Mouse (Mus musculus) intestine, embryonic 14.5 days (tissue): Measurements from ENCODE around the gene Mettl14. TPM values are rescaled to one million over a fixed set of nuclear protein-coding genes. Genes with fewer than 3 reads are reported as not detected.
A peak's percentile ranks its signal among the peaks of the same experiment; 100 is the strongest.

Source experiments
- ATAC-seq: fragments of 200-750 bp; cut with Nextera tagmentation; replicated peaks from 2 replicates; pipeline ENCODE4 v1.8.0; 2017; ENCODE audit warnings: low read depth, moderate number of reproducible peaks, moderate TSS enrichment, moderate library complexity; ENCODE audit not compliant: low FRiP score, low TSS enrichment
- DNase-seq: peaks from one replicate; pipeline ENCODE4 v3.0.0-alpha.2; 2018; ENCODE audit warnings: low spot score
- H3K27ac ChIP-seq: fragments of 300-500 bp; sonication (generic); 2 replicates; pipeline ENCODE4 v1.5.1; 2014; ENCODE audit warnings: low read depth, mild to moderate bottlenecking, control low read depth
- H3K27me3 ChIP-seq: fragments of 300-500 bp; sonication (generic); replicated peaks from 2 replicates; pipeline ENCODE4 v1.6.1; 2014; ENCODE audit warnings: low read length, control low read depth; ENCODE audit not compliant: control insufficient read depth, insufficient read depth
- H3K36me3 ChIP-seq: fragments of 300-500 bp; sonication (generic); 2 replicates; pipeline ENCODE4 v1.6.1; 2014; ENCODE audit warnings: low read length, control low read depth; ENCODE audit not compliant: control insufficient read depth, insufficient read depth
- H3K4me1 ChIP-seq: fragments of 300-500 bp; sonication (generic); replicated peaks from 2 replicates; pipeline ENCODE4 v1.6.1; 2014; ENCODE audit warnings: low read length, control low read depth, mixed read lengths; ENCODE audit not compliant: control insufficient read depth, insufficient read depth
- H3K4me2 ChIP-seq: fragments of 300-500 bp; sonication (generic); 2 replicates; pipeline ENCODE4 v1.6.1; 2014; ENCODE audit warnings: low read length
- H3K4me3 ChIP-seq: fragments of 300-500 bp; sonication (generic); 2 replicates; pipeline ENCODE4 v1.5.1; 2014; ENCODE audit warnings: low read depth, low read length, control low read depth, mixed read lengths
- H3K9ac ChIP-seq: fragments of 300-500 bp; sonication (generic); 2 replicates; pipeline ENCODE4 v1.6.1; 2014; ENCODE audit warnings: mild to moderate bottlenecking, low read length
- H3K9me3 ChIP-seq: fragments of 300-500 bp; sonication (generic); 2 replicates; pipeline ENCODE4 v1.6.1; 2016; ENCODE audit warnings: low read length, control low read depth; ENCODE audit not compliant: control insufficient read depth
- WGBS: fragments of 180-500 bp; shearing (Covaris S2); extraction: QIAGEN DNeasy Blood & Tissue Kit; methylation state at CpG from one replicate; pipeline ENCODE4 v1.1.7; 2014; 5-methylcytosine and 5-hydroxymethylcytosine counted together
- polyA plus RNA-seq: library from polyadenylated mRNA; unstranded; fragments of >200 nt; fragmentation: Nextera tagmentation; extraction: Ambion mirVana; gene quantifications from 2 replicates; pipeline ENCODE4 v1.2.1, GENCODE M21; 2014

Mettl14 gene
- polyA plus RNA-seq, 1 experiment from 2014 or later, result 20.6 TPM

- H3K4me3 ChIP-seq, result no peak overlapping the region
- ATAC-seq, result no peak
Observed at GRCm38 (mm10) chr3:123351519-123351918, 34.4 kb downstream of the Mettl14 start.

GRCm38 (mm10) chr3:123350602-123351001 is 35.3 kb downstream of the Mettl14 start:
- H3K9ac ChIP-seq, result no peak overlapping the region
- peaks cover 69% of the 10 kb centered on the region for H3K36me3 ChIP-seq
- 78% methylated on average over 8 of the region's 8 CpGs for WGBS
- H3K27me3 ChIP-seq, result no peaks in the 10 kb centered on the region
- H3K4me3 ChIP-seq, result no peak overlapping the region
- ATAC-seq (no peak), DNase-seq (no peak)
- no peaks in the 10 kb centered on the region for H3K4me1 ChIP-seq
- 0 out of 2 replicates have a peak, but pooled peaks cover 3% of the 10 kb centered on the region for H3K9me3 ChIP-seq
- H3K4me2 ChIP-seq, result no peak overlapping the region
- H3K27ac ChIP-seq, result no peak overlapping the region

More at GRCm38 (mm10) chr3:123351519-123351918, 34.4 kb downstream of the Mettl14 start:
- Histone ChIP-seq H3K4me2 (no peak overlapping the region), H3K27ac (no peak overlapping the region), H3K36me3 (peaks cover 72% of the 10 kb centered on the region), H3K9ac (no peak overlapping the region), H3K27me3 (no peaks in the 10 kb centered on the region), H3K4me1 (no peaks in the 10 kb centered on the region), H3K9me3 (0 out of 2 replicates have a peak, but pooled peaks cover 1% of the 10 kb centered on the region)
- DNase-seq, result no peak
- WGBS, result 80% methylated on average over 2 of the region's 2 CpGs

GRCm38 (mm10) chr3:123348080-123348802 is 37.7 kb downstream of the Mettl14 start:
- H3K4me2 ChIP-seq, result no peak overlapping the region
- no peak overlapping the region for H3K9ac ChIP-seq
- H3K9me3 ChIP-seq, result 0 out of 2 replicates have a peak, but pooled peaks cover 3% of the 10 kb centered on the region
- no peaks in the 10 kb centered on the region for H3K4me1 ChIP-seq
- DNase-seq (no peak), ATAC-seq (no peak)
- 67% methylated on average over 12 of the region's 12 CpGs for WGBS
- no peaks in the 10 kb centered on the region for H3K27me3 ChIP-seq
- no peak overlapping the region for H3K4me3 ChIP-seq
- no peak overlapping the region for H3K27ac ChIP-seq
- H3K36me3 ChIP-seq, result peaks cover 64% of the 10 kb centered on the region

- Histone ChIP-seq H3K27ac (no peak overlapping the region), H3K36me3 (peaks cover 36% of the 10 kb centered on the region), H3K27me3 (no peaks in the 10 kb centered on the region), H3K9me3 (0 out of 2 replicates have a peak, but pooled peaks cover 3% of the 10 kb centered on the region), H3K4me2 (no peak overlapping the region), H3K9ac (no peak overlapping the region), H3K4me3 (no peak overlapping the region), H3K4me1 (peaks cover 3% of the 10 kb centered on the region; the same call in 1 of the 2 replicates)
- ATAC-seq (no peak), DNase-seq (no peak)
- 29% methylated on average over 6 of the region's 6 CpGs for WGBS
Observed at GRCm38 (mm10) chr3:123343690-123344089, 42.2 kb downstream of the Mettl14 start.

- H3K4me1 ChIP-seq, result peaks cover 28% of the 10 kb centered on the region; the same call in 1 of the 2 replicates
- H3K4me2 ChIP-seq, result no peak overlapping the region
- DNase-seq (no peak), ATAC-seq (no peak)
- no peak overlapping the region for H3K27ac ChIP-seq
- no peak overlapping the region for H3K4me3 ChIP-seq
- WGBS, result 94% methylated on average over 2 of the region's 2 CpGs
- no peaks in the 10 kb centered on the region for H3K27me3 ChIP-seq
- no peak overlapping the region for H3K9ac ChIP-seq
- peaks cover 32% of the 10 kb centered on the region for H3K36me3 ChIP-seq
- H3K9me3 ChIP-seq, result no peaks in the 10 kb centered on the region
Observed at GRCm38 (mm10) chr3:123341049-123341448, 44.9 kb downstream of the Mettl14 start.

GRCm38 (mm10) chr3:123338666-123339195 is 47.2 kb downstream of the Mettl14 start:
- Histone ChIP-seq H3K36me3 (peaks cover 12% of the 10 kb centered on the region; the same call in 1 of the 2 replicates), H3K27ac (peak overlapping the region; percentile 93), H3K27me3 (no peaks in the 10 kb centered on the region), H3K9me3 (no peaks in the 10 kb centered on the region), H3K4me3 (no peak overlapping the region), H3K4me1 (peaks cover 49% of the 10 kb centered on the region), H3K4me2 (no peak overlapping the region), H3K9ac (no peak overlapping the region)
- WGBS, result 28% methylated on average over 12 of the region's 12 CpGs
- ATAC-seq (no peak), DNase-seq (no peak)

- WGBS, result 43% methylated on average over 6 of the region's 6 CpGs
- Histone ChIP-seq H3K4me2 (no peak overlapping the region), H3K27me3 (no peaks in the 10 kb centered on the region), H3K4me1 (peaks cover 56% of the 10 kb centered on the region), H3K27ac (peak overlapping the region; percentile 93), H3K36me3 (peaks cover 10% of the 10 kb centered on the region; the same call in 1 of the 2 replicates), H3K9ac (no peak overlapping the region), H3K9me3 (no peaks in the 10 kb centered on the region), H3K4me3 (no peak overlapping the region)
- ATAC-seq (no peak), DNase-seq (no peak)
Observed at GRCm38 (mm10) chr3:123337853-123338252, 48.1 kb downstream of the Mettl14 start.

GRCm38 (mm10) chr3:123336951-123337350 is 49.0 kb downstream of the Mettl14 start:
- no peaks in the 10 kb centered on the region for H3K27me3 ChIP-seq
- WGBS, result 50% methylated on average over 5 of the region's 5 CpGs
- no peak overlapping the region for H3K9ac ChIP-seq
- H3K4me2 ChIP-seq, result no peak overlapping the region
- H3K36me3 ChIP-seq, result peaks cover 10% of the 10 kb centered on the region; the same call in 1 of the 2 replicates
- no peak for ATAC-seq
- H3K4me1 ChIP-seq, result peaks cover 62% of the 10 kb centered on the region
- no peak overlapping the region for H3K4me3 ChIP-seq
- DNase-seq, result no peak
- peak overlapping the region; percentile 93 for H3K27ac ChIP-seq
- H3K9me3 ChIP-seq, result no peaks in the 10 kb centered on the region
